Mouse (Mus musculus) CH12.LX (cell line): ENCODE measurements around the gene Npnt. TPM values are rescaled to one million over a fixed set of nuclear protein-coding genes. Genes with fewer than 3 reads are reported as not detected.
A peak's percentile ranks its signal among the peaks of the same experiment; 100 is the strongest.

Source experiments
- DNase-seq: peaks from one replicate; pipeline ENCODE4 v3.0.0-alpha.2; 2013; ENCODE audit errors: extremely low read depth
- H3K27ac ChIP-seq: 2 replicates; pipeline ENCODE4 v1.5.1; 2012; ENCODE audit warnings: low read depth, mild to moderate bottlenecking, control low read depth, moderate library complexity; ENCODE audit not compliant: insufficient read depth
- H3K27me3 ChIP-seq: replicated peaks from 2 replicates; pipeline ENCODE3; 2012; ENCODE audit warnings: inconsistent platforms
- H3K36me3 ChIP-seq, 2 experiments: replicated peaks in 1 of 2; 2 replicates each; pipeline versions ENCODE3 to v1.6.1; 2012; ENCODE audit warnings: inconsistent platforms in 1 of 2, low read length in 1 of 2, mild to moderate bottlenecking in 1 of 2, mixed read lengths in 1 of 2, moderate library complexity in 1 of 2; ENCODE audit not compliant: control insufficient read depth in 1 of 2, insufficient read depth in 1 of 2
- H3K4me1 ChIP-seq, 2 experiments: 2 replicates each; pipeline ENCODE4 v1.6.1; 2012; ENCODE audit warnings: inconsistent platforms in 1 of 2, moderate library complexity in 1 of 2; ENCODE audit not compliant: insufficient read depth in 2 of 2, control insufficient read depth in 1 of 2
- H3K4me2 ChIP-seq: 2 replicates; pipeline ENCODE4 v1.6.1; 2012; ENCODE audit warnings: low read depth, mild to moderate bottlenecking, control low read depth; ENCODE audit not compliant: poor library complexity, insufficient read depth, severe bottlenecking
- H3K4me3 ChIP-seq, 3 experiments: fragments of 150-350 bp in 1 of 3; sonication (generic) in 1 of 3; replicated peaks in 1 of 3; 2 replicates each; pipeline versions ENCODE3 to v1.5.1; 2011 to 2012; ENCODE audit warnings: low read depth in 2 of 3, low read length in 2 of 3, mild to moderate bottlenecking in 2 of 3, moderate library complexity in 2 of 3, control low read depth in 1 of 3, improper control_type of control experiment in 1 of 3, inconsistent platforms in 1 of 3, mixed read lengths in 1 of 3; ENCODE audit not compliant: poor library complexity in 1 of 3
- H3K79me2 ChIP-seq: replicated peaks from 2 replicates; pipeline ENCODE4 v1.6.1; 2012; ENCODE audit warnings: mild to moderate bottlenecking, moderate library complexity; ENCODE audit not compliant: control insufficient read depth, poor library complexity, insufficient read depth, severe bottlenecking; ENCODE audit errors: extremely low read depth
- H3K9ac ChIP-seq: 2 replicates; pipeline ENCODE4 v1.6.1; 2012; ENCODE audit warnings: low read depth, mild to moderate bottlenecking, control low read depth, moderate library complexity; ENCODE audit not compliant: insufficient read depth
- H3K9me3 ChIP-seq: replicated peaks from 2 replicates; pipeline ENCODE3; 2012; ENCODE audit warnings: low read length, inconsistent platforms, mixed read lengths
- BHLHE40 ChIP-seq: IDR thresholded peaks from 2 replicates; pipeline ENCODE4 v1.6.1; 2011; ENCODE audit warnings: mild to moderate bottlenecking, low read depth, low read length, improper control_type of control experiment
- CHD2 ChIP-seq: IDR thresholded peaks from 2 replicates; pipeline ENCODE4 v1.6.1; 2011; ENCODE audit warnings: low read length, improper control_type of control experiment
- CTCF ChIP-seq, 2 experiments: IDR thresholded peaks in 1 of 2; conservative IDR thresholded peaks in 1 of 2; 2 replicates each; pipeline ENCODE4 v1.5.1; 2011 to 2012; ENCODE audit warnings: low read depth in 2 of 2, low read length in 2 of 2, improper control_type of control experiment in 1 of 2, inconsistent platforms in 1 of 2, mild to moderate bottlenecking in 1 of 2, moderate library complexity in 1 of 2
- EP300 ChIP-seq: IDR thresholded peaks from 2 replicates; pipeline ENCODE4 v1.6.1; 2011; ENCODE audit warnings: low read length, improper control_type of control experiment
- ETS1 ChIP-seq: conservative IDR thresholded peaks from 2 replicates; pipeline ENCODE4 v1.6.1; 2012; ENCODE audit warnings: low read depth, mild to moderate bottlenecking, inconsistent platforms, low read length, improper control_type of control experiment, moderate library complexity
- GABPA ChIP-seq: IDR thresholded peaks from 2 replicates; pipeline ENCODE4 v1.6.1; 2012; ENCODE audit warnings: low read depth, low read length, improper control_type of control experiment, inconsistent platforms; ENCODE audit not compliant: insufficient replicate concordance
- HCFC1 ChIP-seq: IDR thresholded peaks from 2 replicates; pipeline ENCODE4 v1.6.1; 2012; ENCODE audit warnings: low read depth, mild to moderate bottlenecking, inconsistent platforms, low read length, improper control_type of control experiment
- IRF4 ChIP-seq: IDR thresholded peaks from 2 replicates; pipeline ENCODE4 v1.6.1; 2014; ENCODE audit warnings: low read depth, mild to moderate bottlenecking, inconsistent platforms, low read length, improper control_type of control experiment
- JUN ChIP-seq: IDR thresholded peaks from 2 replicates; pipeline ENCODE4 v1.6.1; 2011; ENCODE audit warnings: low read depth, mild to moderate bottlenecking, low read length, improper control_type of control experiment, moderate library complexity; ENCODE audit not compliant: insufficient read depth
- JUND ChIP-seq: conservative IDR thresholded peaks from 2 replicates; pipeline ENCODE4 v1.6.1; 2011; ENCODE audit warnings: low read depth, low read length, improper control_type of control experiment
- MAFK ChIP-seq: IDR thresholded peaks from 2 replicates; pipeline ENCODE4 v1.6.1; 2011; ENCODE audit warnings: low read length, improper control_type of control experiment; ENCODE audit not compliant: insufficient replicate concordance
- MAZ ChIP-seq: IDR thresholded peaks from 2 replicates; pipeline ENCODE4 v1.6.1; 2012; ENCODE audit warnings: low read depth, mild to moderate bottlenecking, inconsistent platforms, low read length, improper control_type of control experiment, moderate library complexity
- MEF2A ChIP-seq: IDR thresholded peaks from 2 replicates; pipeline ENCODE4 v1.6.1; 2014; ENCODE audit warnings: low read depth, mild to moderate bottlenecking, inconsistent platforms, low read length, improper control_type of control experiment, borderline replicate concordance
- MYC ChIP-seq: IDR thresholded peaks from 2 replicates; pipeline ENCODE4 v1.6.1; 2011; ENCODE audit warnings: low read depth, mild to moderate bottlenecking, improper control_type of control experiment, low read length
- NRF1 ChIP-seq: IDR thresholded peaks from 2 replicates; pipeline ENCODE4 v1.6.1; 2014; ENCODE audit warnings: low read depth, mild to moderate bottlenecking, inconsistent platforms, low read length, improper control_type of control experiment, moderate library complexity
- POLR2A ChIP-seq: IDR thresholded peaks from 2 replicates; pipeline ENCODE4 v1.6.1; 2011; ENCODE audit warnings: low read depth, mild to moderate bottlenecking, improper control_type of control experiment, low read length
- POLR2AphosphoS2 ChIP-seq: IDR thresholded peaks from 2 replicates; pipeline ENCODE4 v1.6.1; 2011; ENCODE audit warnings: low read depth, low read length, improper control_type of control experiment
- RAD21 ChIP-seq: IDR thresholded peaks from 2 replicates; pipeline ENCODE4 v1.6.1; 2011; ENCODE audit warnings: low read depth, mild to moderate bottlenecking, low read length, improper control_type of control experiment, moderate library complexity
- RCOR1 ChIP-seq: conservative IDR thresholded peaks from 2 replicates; pipeline ENCODE4 v1.6.1; 2012; ENCODE audit warnings: low read depth, mild to moderate bottlenecking, inconsistent platforms, low read length, improper control_type of control experiment
- SIN3A ChIP-seq: IDR thresholded peaks from 2 replicates; pipeline ENCODE4 v1.6.1; 2012; ENCODE audit warnings: low read length, improper control_type of control experiment, inconsistent platforms
- SMC3 ChIP-seq: IDR thresholded peaks from 2 replicates; pipeline ENCODE4 v1.6.1; 2011; ENCODE audit warnings: low read depth, low read length, improper control_type of control experiment
- TBP ChIP-seq: conservative IDR thresholded peaks from 2 replicates; pipeline ENCODE4 v1.6.1; 2011; ENCODE audit warnings: low read depth, low read length, improper control_type of control experiment
- TCF12 ChIP-seq: IDR thresholded peaks from 2 replicates; pipeline ENCODE4 v1.6.1; 2014; ENCODE audit warnings: low read depth, mild to moderate bottlenecking, inconsistent platforms, low read length, improper control_type of control experiment
- UBTF ChIP-seq: IDR thresholded peaks from 2 replicates; pipeline ENCODE4 v1.6.1; 2012; ENCODE audit warnings: low read depth, mild to moderate bottlenecking, inconsistent platforms, low read length, improper control_type of control experiment, moderate library complexity
- USF1 ChIP-seq: IDR thresholded peaks from 2 replicates; pipeline ENCODE4 v1.6.1; 2014; ENCODE audit warnings: low read depth, mild to moderate bottlenecking, inconsistent platforms, low read length, improper control_type of control experiment
- ZKSCAN1 ChIP-seq: IDR thresholded peaks from 2 replicates; pipeline ENCODE4 v1.6.1; 2012; ENCODE audit warnings: low read depth, inconsistent platforms, low read length, improper control_type of control experiment, borderline replicate concordance
- ZNF384 ChIP-seq: IDR thresholded peaks from 2 replicates; pipeline ENCODE4 v1.6.1; 2012; ENCODE audit warnings: low read depth, low read length, improper control_type of control experiment, inconsistent platforms
- dilution Hi-C: fragments of 300-500 bp; cut with MboI; formaldehyde crosslinking; loops from 2 replicates; pipeline ENCODE4 v1.14.3; 2020; ENCODE audit warnings: low sequenced_read_pairs; ENCODE audit not compliant: extremely low pct_unique_long_range_greater_than_20kb, extremely low pct_ligation_motif_present
- in situ Hi-C: fragments of 300-500 bp; cut with MboI; formaldehyde crosslinking; loops from 3 replicates; pipeline ENCODE4 v1.14.3; 2019; ENCODE audit warnings: low sequenced_read_pairs, low pct_ligation_motif_present, low pct_unique_long_range_greater_than_20kb, mixed read lengths
- polyA plus RNA-seq: library from polyadenylated mRNA; unstranded; fragments of >175 nt; gene quantifications from 2 replicates; pipeline ENCODE4 v1.2.1, GENCODE M21; 2012; ENCODE audit warnings: low read depth; ENCODE audit not compliant: insufficient read length
- total RNA-seq, 2 experiments: library from RNA; depleted of rRNA; stranded (reverse); fragments of 300-350 nt in 1 of 2; fragments of >200 nt in 1 of 2; gene quantifications; 2 replicates each; pipeline ENCODE4 v1.2.3; 2012 to 2014

The Npnt gene
- total and polyA plus RNA-seq, 3 experiments, result 0.08 to 1.0 (median 0.20) TPM

DNA sequence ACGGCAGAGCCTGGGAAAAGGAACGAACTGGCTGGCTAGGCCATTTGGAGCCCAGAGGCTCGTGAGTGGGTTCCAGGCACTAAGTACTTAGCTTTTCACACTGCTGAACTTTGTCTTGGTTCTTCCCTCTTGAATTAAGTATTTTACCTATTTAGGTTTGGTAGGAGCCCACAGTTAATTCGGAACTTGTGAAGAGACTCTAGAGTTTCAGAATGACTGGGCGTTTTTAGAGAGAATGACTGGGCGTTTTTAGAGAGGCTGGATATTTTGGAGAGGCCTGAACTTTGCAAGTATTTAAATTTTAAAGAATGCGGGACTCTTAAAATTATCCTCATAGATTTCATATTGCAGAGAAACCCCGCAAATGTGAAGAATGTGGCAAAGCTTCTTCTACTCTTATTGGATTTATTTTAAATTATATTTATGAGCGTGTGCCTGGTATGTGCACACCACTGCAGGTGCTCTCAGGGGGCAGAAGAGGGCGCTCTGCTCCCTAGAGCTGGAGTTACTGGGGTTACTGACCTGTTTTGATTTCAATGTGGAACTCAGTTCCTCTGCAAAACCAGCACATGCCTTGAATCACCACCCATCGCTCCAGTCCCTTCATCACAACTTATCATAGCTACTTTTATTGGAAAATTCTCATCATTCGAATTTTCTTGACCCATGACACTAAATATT, 29.8 kb upstream of the Npnt start:
- H3K27ac ChIP-seq, result peak overlapping the region; percentile 56
- no peak overlapping the region for H3K4me3 ChIP-seq
- no peak overlapping the region for H3K9ac ChIP-seq
- no peaks in the 10 kb centered on the region for H3K79me2 ChIP-seq
- peaks cover 15 to 32% of the 10 kb centered on the region in 2 experiments for H3K36me3 ChIP-seq
- no peaks in the 10 kb centered on the region for H3K27me3 ChIP-seq
- dilution Hi-C loops (no loop called here), in situ Hi-C loops (no loop called here)
- peak overlapping the region; percentile 1; the same call in 1 of the 2 replicates for H3K4me2 ChIP-seq
- H3K9me3 ChIP-seq, result peaks cover 2% of the 10 kb centered on the region
- DNase-seq, result peak; percentile 91
- peaks cover 8 to 41% of the 10 kb centered on the region in 2 experiments for H3K4me1 ChIP-seq
- peak; percentile 58; the same call in 1 of the 2 replicates for TF ChIP-seq MEF2A
- TF ChIP-seq SMC3, result peak; percentile 37
- peak; percentile 95 for TF ChIP-seq IRF4
- peak; percentile 92 for TF ChIP-seq EP300
- TF ChIP-seq ZNF384, result no peak
- no peak for TF ChIP-seq UBTF
- TF ChIP-seq TBP, result no peak
- TF ChIP-seq USF1, result no peak
- TF ChIP-seq CHD2, result no peak
- 0 out of 2 replicates have a peak, but pooled peaks have one; percentile 41 for TF ChIP-seq ETS1
- no peak for TF ChIP-seq GABPA
- TF ChIP-seq RAD21, result peak; percentile 47
- TF ChIP-seq MYC, result 0 out of 2 replicates have a peak, but pooled peaks have one; percentile 2
- no peak for TF ChIP-seq NRF1
- TF ChIP-seq POLR2A, result peak; percentile 32; the same call in 1 of the 2 replicates
- peak; percentile 96 for TF ChIP-seq JUND
- TF ChIP-seq TCF12, result no peak
- peak; percentile 89 for TF ChIP-seq JUN
- 0 out of 2 replicates have a peak, but pooled peaks have one; percentile 70 for TF ChIP-seq RCOR1
- TF ChIP-seq BHLHE40, result no peak
- peak; percentile 68 to 70 for TF ChIP-seq CTCF (conservative IDR thresholded peaks at IDR 0.05 in 1 of 2, IDR thresholded peaks at IDR 0.05 in 1 of 2; ENCODE audit: low read depth in 2 of 2, low read length in 2 of 2)
- TF ChIP-seq ZKSCAN1, result no peak
- TF ChIP-seq MAFK, result peak; percentile 97
- peak; percentile 35; the same call in 1 of the 2 replicates for TF ChIP-seq HCFC1
- TF ChIP-seq SIN3A, result 0 out of 2 replicates have a peak, but pooled peaks have one; percentile 8
- no peak for TF ChIP-seq MAZ
- TF ChIP-seq POLR2AphosphoS2, result no peak
